Mouse (Mus musculus) cerebellum, adult 18-20 months (tissue): ENCODE measurements around the gene Camkmt.

Experiments used
- DNase-seq, 2 experiments: peaks; one replicate each; pipeline ENCODE4 v3.0.0; 2021

The Camkmt gene

DNA sequence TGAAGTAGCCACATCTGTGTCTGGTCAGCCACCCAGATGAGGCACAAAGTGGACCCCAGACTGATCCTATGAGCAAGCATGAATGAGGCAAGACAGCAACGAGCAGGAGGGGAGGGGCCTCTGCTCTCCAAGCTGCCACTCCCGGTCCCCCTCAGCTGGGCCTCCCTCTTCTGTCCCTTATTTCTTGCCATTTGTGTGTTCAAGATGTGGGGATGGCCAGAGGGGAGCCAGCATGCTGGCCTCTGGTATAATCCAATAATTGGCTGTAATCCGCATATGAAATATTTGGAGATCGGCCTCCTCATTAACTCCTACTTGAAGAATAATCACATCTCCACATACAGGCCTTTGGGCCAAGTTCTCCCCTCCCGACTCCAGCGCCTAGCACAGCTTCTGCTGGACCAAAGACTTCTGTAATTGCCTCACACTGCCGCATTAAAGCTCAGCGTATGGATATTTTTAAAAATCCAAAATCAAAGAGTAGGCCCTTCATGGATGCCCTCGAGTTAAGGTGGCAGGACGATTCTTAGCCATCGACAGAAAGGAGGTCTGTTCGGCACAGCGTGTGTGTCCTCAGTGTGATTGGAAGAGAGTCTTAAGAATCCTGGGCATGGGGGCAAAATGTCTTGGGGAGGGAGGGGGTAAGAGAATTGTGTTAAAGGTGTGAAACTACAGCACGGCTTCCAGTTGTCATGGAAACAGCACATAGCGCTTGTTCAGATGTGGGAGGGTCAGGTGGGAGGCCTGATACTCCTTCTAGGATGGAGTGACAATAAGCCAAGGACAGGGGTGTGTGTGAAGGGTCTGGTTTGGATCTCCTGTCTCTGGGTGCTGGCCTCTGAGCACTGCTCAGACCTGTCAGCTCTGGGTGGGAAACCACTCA, 416.1 kb downstream of the Camkmt start:
- no peak for DNase-seq

GRCm38 (mm10) chr17:85507089-85507460, 416.7 kb downstream of the Camkmt start:
- no peak for DNase-seq
